Mouse (Mus musculus) hindbrain, postnatal 0 days (tissue): ENCODE data around the gene Fundc2. TPM values are rescaled to one million over a fixed set of nuclear protein-coding genes. Genes with fewer than 3 reads are reported as not detected.

Experiments
- ATAC-seq: fragments of 200-750 bp; cut with Nextera tagmentation; 2 replicates; pipeline ENCODE4 v1.8.0; 2017; ENCODE audit warnings: mild to moderate bottlenecking, moderate TSS enrichment, moderate library complexity
- DNase-seq: peaks from one replicate; pipeline ENCODE4 v3.0.0-alpha.2; 2015; ENCODE audit warnings: low spot score
- H3K27ac ChIP-seq: fragments of 300-500 bp; sonication (generic); 2 replicates; pipeline ENCODE4 v1.5.1; 2014; ENCODE audit warnings: mild to moderate bottlenecking
- H3K27me3 ChIP-seq: fragments of 300-500 bp; sonication (generic); 2 replicates; pipeline ENCODE4 v1.6.1; 2014; ENCODE audit warnings: low read length, mixed read lengths; ENCODE audit not compliant: insufficient read depth
- H3K36me3 ChIP-seq: fragments of 300-500 bp; sonication (generic); 2 replicates; pipeline ENCODE4 v1.6.1; 2014; ENCODE audit warnings: low read length, mixed read lengths; ENCODE audit not compliant: insufficient read depth
- H3K4me1 ChIP-seq: fragments of 300-500 bp; sonication (generic); 2 replicates; pipeline ENCODE4 v1.6.1; 2014; ENCODE audit warnings: antibody characterized with exemption, low read length, mixed read lengths; ENCODE audit not compliant: insufficient read depth
- H3K4me2 ChIP-seq: fragments of 300-500 bp; sonication (generic); 2 replicates; pipeline ENCODE4 v1.6.1; 2014; ENCODE audit warnings: low read depth, mild to moderate bottlenecking, low read length, moderate library complexity, mixed read lengths
- H3K4me3 ChIP-seq: fragments of 300-500 bp; sonication (generic); 2 replicates; pipeline ENCODE4 v1.5.1; 2014; ENCODE audit warnings: low read length
- H3K9ac ChIP-seq: fragments of 300-500 bp; sonication (generic); replicated peaks from 2 replicates; pipeline ENCODE4 v1.6.1; 2014; ENCODE audit warnings: mild to moderate bottlenecking, low read length, moderate library complexity, mixed read lengths
- H3K9me3 ChIP-seq: fragments of 300-500 bp; sonication (generic); 2 replicates; pipeline ENCODE4 v1.6.1; 2016; ENCODE audit warnings: low read length, mixed read lengths
- CTCF ChIP-seq: IDR thresholded peaks from 2 replicates; pipeline ENCODE4 v1.5.1; 2016; ENCODE audit warnings: antibody characterized with exemption, control low read depth, low read depth
- WGBS: fragments of 180-500 bp; shearing (Covaris S2); extraction: QIAGEN DNeasy Blood & Tissue Kit; methylation state at CpG from one replicate; pipeline ENCODE4 v1.1.7; 2014; 5-methylcytosine and 5-hydroxymethylcytosine counted together
- polyA plus RNA-seq: library from polyadenylated mRNA; unstranded; fragments of >200 nt; fragmentation: Nextera tagmentation; extraction: Ambion mirVana; gene quantifications from 2 replicates; pipeline ENCODE4 v1.2.1, GENCODE M21; 2015
- total RNA-seq: library from RNA; depleted of rRNA; stranded (reverse); fragments of >200 nt; gene quantifications from 2 replicates; pipeline ENCODE4 v1.2.3, GENCODE M21; 2014; rRNA removed

Gene Fundc2
- total RNA-seq (22.1 and 23.0 TPM in 2 replicates), polyA plus RNA-seq (34.2 and 36.4 TPM in 2 replicates)

DNA sequence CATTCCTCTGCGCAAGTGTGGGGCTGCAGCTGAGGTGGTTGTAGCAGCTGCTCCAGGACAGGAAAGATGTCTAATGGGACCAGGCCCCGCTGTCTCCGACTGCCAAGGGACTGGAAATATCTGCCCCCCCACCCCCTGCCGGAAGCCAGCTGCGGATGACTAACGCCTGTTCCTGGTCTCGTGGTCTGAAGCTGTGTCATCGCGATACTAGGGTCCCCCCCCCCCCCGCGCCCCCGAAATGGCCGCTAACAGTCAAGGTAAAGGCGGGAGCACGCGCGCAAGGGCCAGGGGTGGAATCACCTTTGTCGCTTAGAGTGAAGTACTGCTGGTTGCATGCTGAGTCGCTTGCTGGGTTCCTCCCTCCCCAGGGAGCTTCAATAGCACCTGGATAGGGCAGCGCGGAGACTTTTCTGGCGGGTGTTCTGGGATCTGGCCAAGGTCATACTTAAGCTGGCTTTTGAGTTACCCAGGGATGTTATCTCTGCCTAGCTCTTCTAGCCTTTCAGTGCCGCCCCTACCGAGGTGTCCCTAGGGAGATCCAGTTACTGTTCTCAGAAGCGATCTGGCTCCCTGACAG lies at the start of gene Fundc2, which contains the start of gene F8:
Gene Fundc2, plus strand, starts transcription at position 205 of the 577 bp plus-strand sequence.
Gene F8, minus strand, starts transcription at position 421 of the 577 bp plus-strand sequence.
- peak within 1 kb of the TSS; percentile 51 for H3K4me3 ChIP-seq
- ATAC-seq (peak; percentile 98), DNase-seq (peak; percentile 83)
- no peaks in the 10 kb centered on the region for H3K27me3 ChIP-seq
- peak within 1 kb of the TSS; percentile 67 for H3K9ac ChIP-seq
- no peaks in the 10 kb centered on the region for H3K4me1 ChIP-seq
- WGBS: 19% methylated on average over 24 of the region's 25 CpGs
- no peak for TF ChIP-seq CTCF
- H3K27ac ChIP-seq: peak within 1 kb of the TSS; percentile 62; the same call in 1 of the 2 replicates
- H3K36me3 ChIP-seq: no peaks in the 10 kb centered on the region
- H3K9me3 ChIP-seq: no peaks in the 10 kb centered on the region
- H3K4me2 ChIP-seq: peak within 1 kb of the TSS; percentile 55

DNA sequence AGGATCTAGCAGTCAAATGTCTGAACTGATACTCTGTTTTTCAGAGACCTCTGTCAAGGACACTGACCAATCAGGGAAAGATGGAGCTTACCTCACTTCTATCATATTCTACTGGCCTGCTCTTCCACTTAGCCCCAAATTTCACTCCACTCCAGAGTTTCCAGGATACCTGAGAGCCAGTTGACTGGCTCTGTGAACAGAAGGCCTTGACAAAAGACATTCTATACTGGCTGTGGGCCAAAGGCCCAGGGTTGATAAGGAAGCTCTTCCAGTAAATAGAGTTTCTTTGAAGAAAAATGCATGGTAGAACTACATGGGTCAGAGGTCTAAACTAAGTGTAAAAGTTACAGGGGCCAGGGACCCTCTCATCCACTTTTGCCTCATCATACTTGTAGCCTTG lies 12.0 kb upstream of the Fundc2 start:
- H3K27me3 ChIP-seq: no peaks in the 10 kb centered on the region

DNA sequence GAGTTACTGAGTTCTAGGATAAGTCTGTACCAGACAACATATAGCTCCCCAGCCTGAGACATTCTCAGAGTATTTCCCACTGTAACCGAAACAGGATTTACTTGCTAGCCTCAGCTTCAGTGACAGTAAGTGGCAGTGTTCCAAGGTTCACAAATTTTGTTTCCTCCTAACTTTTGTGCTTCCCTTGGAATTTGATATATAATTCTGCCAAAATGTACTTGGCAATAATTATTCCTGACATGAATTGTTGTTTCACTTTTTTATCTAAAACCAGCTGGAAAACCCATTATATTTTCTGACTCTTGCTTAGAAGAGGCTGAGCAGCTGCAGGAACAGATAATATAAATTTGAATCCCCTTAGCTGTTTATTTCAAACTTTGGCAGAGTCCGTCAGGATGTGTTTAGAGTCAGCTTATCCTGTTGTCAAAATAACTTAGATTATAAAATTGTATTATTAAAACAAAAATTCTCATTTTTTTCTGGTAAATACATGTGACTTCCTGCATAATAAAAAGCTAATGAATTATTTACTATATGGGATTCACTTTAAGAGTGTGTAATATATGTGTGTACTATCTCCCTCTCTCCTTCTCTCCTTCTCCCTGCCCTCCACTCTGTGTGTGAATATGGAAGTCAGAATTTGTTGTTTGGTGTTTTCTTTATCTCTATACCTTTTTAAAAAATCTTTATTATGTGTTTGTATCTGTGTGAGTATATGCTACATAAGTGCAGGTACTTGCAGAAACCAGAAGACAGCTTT lies 9.4 kb upstream of the Fundc2 start:
- H3K9ac ChIP-seq: no peak overlapping the region
- no peaks in the 10 kb centered on the region for H3K4me1 ChIP-seq
- no peak for ATAC-seq
- no peak overlapping the region for H3K4me3 ChIP-seq
- no peaks in the 10 kb centered on the region for H3K9me3 ChIP-seq
- H3K27me3 ChIP-seq: no peaks in the 10 kb centered on the region
- H3K36me3 ChIP-seq: no peaks in the 10 kb centered on the region
- no peak for DNase-seq
- H3K27ac ChIP-seq: no peak overlapping the region
- TF ChIP-seq CTCF: no peak
- no peak overlapping the region for H3K4me2 ChIP-seq
- 78% methylated on average over 2 of the region's 2 CpGs for WGBS

More for the DNA sequence above, 12.0 kb upstream of the Fundc2 start:
- no peaks in the 10 kb centered on the region for H3K4me1 ChIP-seq
- DNase-seq (no peak), ATAC-seq (no peak)
- H3K36me3 ChIP-seq: no peaks in the 10 kb centered on the region
- no peaks in the 10 kb centered on the region for H3K9me3 ChIP-seq
- no peak overlapping the region for H3K27ac ChIP-seq
- H3K9ac ChIP-seq: no peak overlapping the region
- TF ChIP-seq CTCF: no peak
- H3K4me3 ChIP-seq: no peak overlapping the region
- H3K4me2 ChIP-seq: no peak overlapping the region

DNA sequence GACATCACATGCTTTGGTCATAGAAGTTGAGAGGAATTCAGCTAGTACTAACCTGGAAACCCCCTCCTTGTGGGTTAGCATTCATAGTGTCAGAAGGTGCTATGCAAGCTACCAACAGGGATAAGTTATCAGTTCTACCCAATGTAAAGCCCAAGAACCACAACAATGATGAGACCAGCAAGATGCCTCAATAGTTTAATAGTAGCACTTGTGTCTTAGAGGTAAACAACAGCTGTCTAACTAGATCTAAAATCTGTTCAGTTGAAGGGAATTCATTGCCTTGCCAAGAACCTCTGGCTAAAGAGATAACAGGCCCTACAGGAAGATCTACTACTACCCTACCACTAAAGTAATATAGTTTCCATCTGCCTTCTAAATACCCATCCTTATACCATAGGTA lies 5.4 kb upstream of the Fundc2 start:
- TF ChIP-seq CTCF: no peak
- no peak overlapping the region for H3K4me2 ChIP-seq
- H3K9ac ChIP-seq: no peak overlapping the region
- no peaks in the 10 kb centered on the region for H3K4me1 ChIP-seq
- no peak overlapping the region for H3K27ac ChIP-seq
- DNase-seq: no peak
- no peak for ATAC-seq
- H3K4me3 ChIP-seq: no peak overlapping the region
- no peaks in the 10 kb centered on the region for H3K9me3 ChIP-seq
- no peaks in the 10 kb centered on the region for H3K36me3 ChIP-seq
- H3K27me3 ChIP-seq: no peaks in the 10 kb centered on the region

DNA sequence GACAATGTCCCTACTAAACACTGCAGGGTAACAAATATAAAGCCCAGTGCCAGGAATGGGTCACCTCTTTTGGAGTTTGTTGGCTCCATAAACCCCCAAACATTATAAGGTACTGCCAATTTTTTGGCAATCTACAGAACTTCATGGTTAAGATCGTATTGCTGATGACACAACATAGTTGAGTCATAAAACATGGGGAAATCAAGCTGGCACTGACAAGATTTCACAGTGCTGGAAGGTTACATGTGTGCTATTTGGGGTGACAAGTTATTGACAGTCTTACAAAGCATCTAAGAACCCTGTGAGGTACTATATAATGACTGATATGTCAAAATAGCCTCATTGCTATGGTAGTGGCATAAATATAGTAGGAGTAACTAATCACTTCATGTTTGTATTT lies 1.0 kb upstream of the Fundc2 start:
- Histone ChIP-seq H3K4me1 (no peaks in the 10 kb centered on the region), H3K4me2 (no peak overlapping the region; the same call in 1 of the 2 replicates), H3K36me3 (no peaks in the 10 kb centered on the region), H3K4me3 (no peak overlapping the region), H3K9ac (no peak overlapping the region), H3K27ac (no peak overlapping the region), H3K9me3 (no peaks in the 10 kb centered on the region), H3K27me3 (no peaks in the 10 kb centered on the region)
- no peak for TF ChIP-seq CTCF
- no peak for DNase-seq
- ATAC-seq: no peak
- 79% methylated on average over 1 of the region's 1 CpGs for WGBS

DNA sequence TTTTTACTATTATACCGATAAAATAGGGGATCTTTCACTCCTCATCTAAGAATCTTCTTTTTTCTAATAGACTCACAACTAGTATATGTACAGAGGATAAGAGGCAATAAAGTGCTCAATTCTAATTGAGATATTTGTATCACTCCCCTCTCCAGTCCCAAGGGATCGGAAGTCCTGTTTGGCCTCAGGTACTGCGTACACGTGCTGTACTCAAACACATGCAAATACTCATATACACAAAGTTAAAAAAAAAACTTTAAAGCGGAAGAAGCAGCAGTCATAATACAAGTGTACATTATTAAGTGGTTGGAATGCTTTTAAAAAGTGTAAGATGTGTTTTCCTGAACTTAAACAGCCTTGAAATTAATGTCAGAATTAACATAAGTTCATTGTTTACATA lies 500 bp upstream of the Fundc2 start:
- Histone ChIP-seq H3K27me3 (no peaks in the 10 kb centered on the region), H3K4me3 (peak overlapping the region; percentile 51), H3K27ac (no peak overlapping the region), H3K36me3 (no peaks in the 10 kb centered on the region), H3K9me3 (no peaks in the 10 kb centered on the region), H3K4me2 (peak overlapping the region; percentile 55), H3K4me1 (no peaks in the 10 kb centered on the region), H3K9ac (peak overlapping the region; percentile 67)
- DNase-seq: no peak
- no peak for ATAC-seq
- WGBS: 67% methylated on average over 5 of the region's 5 CpGs
- no peak for TF ChIP-seq CTCF

DNA sequence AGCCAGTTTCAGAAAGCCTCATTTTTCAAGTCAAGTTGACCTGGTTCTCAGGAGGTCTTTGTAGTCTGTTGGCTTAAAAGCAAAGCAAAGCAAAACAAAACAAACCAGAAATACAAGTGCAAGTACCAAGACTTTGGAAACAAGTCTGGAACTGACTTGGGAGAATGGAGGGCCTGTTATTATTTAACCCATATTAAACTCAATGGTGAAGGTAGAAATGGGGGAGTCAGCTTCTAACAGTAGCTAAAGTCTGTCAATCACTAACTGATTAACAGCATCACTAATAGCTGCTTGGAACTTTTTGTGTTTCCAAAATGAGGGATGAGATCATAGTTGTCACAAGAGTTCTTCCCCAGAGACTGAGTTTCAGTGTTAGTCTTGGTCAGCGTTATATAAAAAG lies 17.3 kb downstream of the Fundc2 start:
- H3K27me3 ChIP-seq: no peaks in the 10 kb centered on the region
- TF ChIP-seq CTCF: no peak
- H3K9me3 ChIP-seq: no peaks in the 10 kb centered on the region
- no peak overlapping the region for H3K4me2 ChIP-seq
- DNase-seq: no peak
- H3K27ac ChIP-seq: no peak overlapping the region
- H3K36me3 ChIP-seq: no peaks in the 10 kb centered on the region
- H3K4me3 ChIP-seq: no peak overlapping the region
- no peaks in the 10 kb centered on the region for H3K4me1 ChIP-seq
- H3K9ac ChIP-seq: no peak overlapping the region
- no peak for ATAC-seq
- WGBS: 81% methylated on average over 1 of the region's 1 CpGs
